ENCODE assay signal across 8 mouse cellular contexts in genomic region chr11:77783211-77783746, GRCm38 (mm10). TPM values are rescaled to one million over a fixed set of nuclear protein-coding genes. Genes with fewer than 3 reads are reported as not detected.
A peak's percentile ranks its signal among the peaks of the same experiment; 100 is the strongest.
DNase-seq lines count a peak whose midpoint lies in the region; ATAC-seq and TF ChIP-seq lines count a peak whose summit lies in the region.

No protein-coding gene starts in this region.

- H3K9me3 ChIP-seq in hindbrain, embryonic 10.5 days = no peaks in the 10 kb centered on the region
- no peaks in the 10 kb centered on the region for H3K9me3 ChIP-seq in hindbrain, embryonic 11.5 days (ENCODE audit: control insufficient read depth, low read length)
- no peaks in the 10 kb centered on the region for H3K9me3 ChIP-seq in embryonic facial prominence, embryonic 12.5 days

- ATAC-seq in hindbrain, embryonic 11.5 days (ENCODE audit: low FRiP score) = no peak
- peak; percentile 62; the same call in 1 of the 2 replicates for ATAC-seq in embryonic facial prominence, embryonic 12.5 days (ENCODE audit: insufficient number of reproducible peaks, insufficient read depth, low FRiP score, low TSS enrichment)

- no peak overlapping the region for H3K4me3 ChIP-seq in hindbrain, embryonic 10.5 days
- no peak overlapping the region for H3K4me3 ChIP-seq in hindbrain, embryonic 11.5 days (ENCODE audit: low read depth, low read length)
- H3K4me3 ChIP-seq in embryonic facial prominence, embryonic 12.5 days = no peak overlapping the region
- no peak overlapping the region for H3K4me3 ChIP-seq in kidney, adult 2 months (ENCODE audit: insufficient read depth, low read depth, low read length)

- no peak for TF ChIP-seq CTCF in kidney, adult 2 months (conservative IDR thresholded peaks at IDR 0.05; ENCODE audit: insufficient read depth, insufficient read length, low read depth, low read length)

- 66% methylated on average over 10 of the region's 10 CpGs for WGBS in hindbrain, embryonic 10.5 days
- 63% methylated on average over 10 of the region's 10 CpGs for WGBS in hindbrain, embryonic 11.5 days
- 60% methylated on average over 10 of the region's 10 CpGs for WGBS in embryonic facial prominence, embryonic 12.5 days
- WGBS in kidney, adult 2 months = 18% methylated on average over 10 of the region's 10 CpGs

- peaks cover 39% of the 10 kb centered on the region for H3K36me3 ChIP-seq in hindbrain, embryonic 10.5 days
- no peaks in the 10 kb centered on the region for H3K36me3 ChIP-seq in hindbrain, embryonic 11.5 days (ENCODE audit: control insufficient read depth, insufficient read depth, low read length)
- peaks cover 7% of the 10 kb centered on the region for H3K36me3 ChIP-seq in embryonic facial prominence, embryonic 12.5 days
- H3K36me3 ChIP-seq in kidney, adult 2 months (ENCODE audit: control insufficient read depth, insufficient read depth, low read length) = peaks cover under 1% of the 10 kb centered on the region; the same call in 1 of the 2 replicates

- peaks cover 50% of the 10 kb centered on the region for H3K4me1 ChIP-seq in hindbrain, embryonic 10.5 days (replicated peaks)
- H3K4me1 ChIP-seq in hindbrain, embryonic 11.5 days (replicated peaks; ENCODE audit: control insufficient read depth, insufficient read depth, low read length) = peaks cover 8% of the 10 kb centered on the region
- H3K4me1 ChIP-seq in embryonic facial prominence, embryonic 12.5 days = peaks cover 33% of the 10 kb centered on the region
- peaks cover 75% of the 10 kb centered on the region for H3K4me1 ChIP-seq in kidney, adult 2 months (ENCODE audit: control insufficient read depth, insufficient read depth, low read length)

- TF ChIP-seq POLR2A in kidney, adult 2 months (IDR thresholded peaks at IDR 0.05; ENCODE audit: low read depth, low read length) = no peak

- 0 out of 2 replicates have a peak overlapping the region, but pooled peaks have one; percentile 66 for H3K27ac ChIP-seq in hindbrain, embryonic 10.5 days
- H3K27ac ChIP-seq in hindbrain, embryonic 11.5 days (ENCODE audit: low read depth, low read length) = no peak overlapping the region
- peak overlapping the region; percentile 60; the same call in 1 of the 2 replicates for H3K27ac ChIP-seq in embryonic facial prominence, embryonic 12.5 days
- H3K27ac ChIP-seq in kidney, adult 2 months (ENCODE audit: insufficient read depth, low read depth, low read length) = peak overlapping the region; percentile 98

- DNase-seq in hindbrain, embryonic 10.5 days (ENCODE audit: low spot score) = no peak
- DNase-seq in hindbrain, embryonic 11.5 days (ENCODE audit: low spot score) = no peak
- peak; percentile 82 for DNase-seq in kidney, adult 2 months
- peak; percentile 69 for DNase-seq in lung, postnatal 10 days
- DNase-seq in spleen, adult 18-20 months = no peak
- no peak for DNase-seq in layer of hippocampus, adult 8-10 months (ENCODE audit: low spot score in 2 of 2)
- DNase-seq in embryo, embryonic 11 days = no peak

- H3K9ac ChIP-seq in hindbrain, embryonic 11.5 days (ENCODE audit: low read depth, low read length) = no peak overlapping the region
- no peak overlapping the region for H3K9ac ChIP-seq in embryonic facial prominence, embryonic 12.5 days

- no peak overlapping the region for H3K4me2 ChIP-seq in hindbrain, embryonic 11.5 days (replicated peaks; ENCODE audit: low read depth, low read length)
- 0 out of 2 replicates have a peak overlapping the region, but pooled peaks have one; percentile 15 for H3K4me2 ChIP-seq in embryonic facial prominence, embryonic 12.5 days (replicated peaks)

- H3K27me3 ChIP-seq in hindbrain, embryonic 10.5 days (ENCODE audit: insufficient read depth, poor library complexity, severe bottlenecking) = no peaks in the 10 kb centered on the region
- no peaks in the 10 kb centered on the region for H3K27me3 ChIP-seq in hindbrain, embryonic 11.5 days (ENCODE audit: control insufficient read depth, insufficient read depth, low read length)
- no peaks in the 10 kb centered on the region for H3K27me3 ChIP-seq in embryonic facial prominence, embryonic 12.5 days
- no peaks in the 10 kb centered on the region for H3K27me3 ChIP-seq in kidney, adult 2 months (replicated peaks; ENCODE audit: control insufficient read depth, insufficient read depth, low read length)

RNA-seq across cellular contexts. Expression of gene Gm10277, which starts 4.3 kb away (rescaled TPM):
- 1.5 and 2.0 TPM in 2 replicates for polyA plus RNA-seq in hindbrain, embryonic 10.5 days (2016; fragmentation: Nextera tagmentation; extraction: Ambion mirVana)
- polyA plus RNA-seq in hindbrain, embryonic 11.5 days (2014; fragmentation: Nextera tagmentation; extraction: Ambion mirVana) = 0.74 and 0.96 TPM in 2 replicates
- polyA plus RNA-seq in embryonic facial prominence, embryonic 12.5 days (2016; fragmentation: Nextera tagmentation; extraction: Ambion mirVana) = 1.4 and 2.6 TPM in 2 replicates
- 0.04 TPM in 1 of 2 replicates, not detected in the other for polyA plus RNA-seq in kidney, adult 2 months (2012; rRNA removed)
- not detected for total RNA-seq in layer of hippocampus, adult 8-10 months (2022)

RNA-seq across cellular contexts. Expression of gene Myo18a, which starts 20.2 kb away (rescaled TPM):
- 29.7 and 32.9 TPM in 2 replicates for polyA plus RNA-seq in hindbrain, embryonic 10.5 days (2016; fragmentation: Nextera tagmentation; extraction: Ambion mirVana)
- polyA plus RNA-seq in hindbrain, embryonic 11.5 days (2014; fragmentation: Nextera tagmentation; extraction: Ambion mirVana) = 22.7 and 29.2 TPM in 2 replicates
- 33.2 and 35.0 TPM in 2 replicates for polyA plus RNA-seq in embryonic facial prominence, embryonic 12.5 days (2016; fragmentation: Nextera tagmentation; extraction: Ambion mirVana)
- 92.0 and 93.1 TPM in 2 replicates for polyA plus RNA-seq in kidney, adult 2 months (2012; rRNA removed)
- total RNA-seq in layer of hippocampus, adult 8-10 months (2022) = 100 to 1,000 TPM; 136 to 156 (median 149) TPM

RNA-seq across cellular contexts. Expression of gene Cryba1, which starts 58.2 kb away (rescaled TPM):
- polyA plus RNA-seq in hindbrain, embryonic 10.5 days (2016; fragmentation: Nextera tagmentation; extraction: Ambion mirVana) = 1.6 and 2.2 TPM in 2 replicates
- 2.7 and 4.0 TPM in 2 replicates for polyA plus RNA-seq in hindbrain, embryonic 11.5 days (2014; fragmentation: Nextera tagmentation; extraction: Ambion mirVana)
- 67.0 and 159 TPM in 2 replicates for polyA plus RNA-seq in embryonic facial prominence, embryonic 12.5 days (2016; fragmentation: Nextera tagmentation; extraction: Ambion mirVana)
- not detected in 2 replicates for polyA plus RNA-seq in kidney, adult 2 months (2012; rRNA removed)
- total RNA-seq in layer of hippocampus, adult 8-10 months (2022) = not detected

Comparison
In these comparisons a context has a peak if more than half of its experiments do, and no peak if none do; other contexts are left out.
1. DNase-seq: peak in kidney, adult 2 months (single experiment) and lung, postnatal 10 days (single experiment); none in hindbrain, embryonic 10.5 days (single experiment), hindbrain, embryonic 11.5 days (single experiment), spleen, adult 18-20 months (0 of 2), layer of hippocampus, adult 8-10 months (0 of 2) and embryo, embryonic 11 days (single experiment).
2. RNA of gene Cryba1, which starts 58.2 kb away (polyA plus RNA-seq): 67.0 to 159 TPM in embryonic facial prominence, embryonic 12.5 days; 2.7 to 4.0 TPM in hindbrain, embryonic 11.5 days, 1.6 to 2.2 TPM in hindbrain, embryonic 10.5 days and not detected in kidney, adult 2 months; every median in the first group is over 10 times any median in the second.